Mouse (Mus musculus): ENCODE data around the gene Cd160.

The Cd160 gene

DNA sequence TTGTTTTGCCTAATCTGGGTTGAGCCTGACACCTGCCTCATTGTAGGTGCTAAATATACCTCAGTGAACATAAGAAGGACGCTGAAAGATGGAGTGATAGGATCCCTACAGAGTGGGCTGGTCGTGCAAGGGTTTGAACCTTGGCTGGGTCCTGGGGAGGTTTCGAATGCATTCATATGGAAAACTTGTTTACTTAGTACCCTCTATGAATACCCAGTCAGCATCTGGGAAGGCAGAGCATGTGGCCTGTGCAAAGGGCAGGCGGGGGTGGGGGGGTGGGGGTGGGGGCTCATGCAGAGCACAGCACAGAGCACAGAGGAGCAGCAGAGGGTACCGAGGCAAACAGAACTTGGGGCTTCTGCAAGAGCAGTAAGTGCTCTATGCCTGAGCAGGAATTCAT lies 3.8 kb upstream of the Cd160 start:
- DNase-seq (ENCODE audit: inconsistent age in 2 of 2, low spot score in 1 of 2): no peak

DNA sequence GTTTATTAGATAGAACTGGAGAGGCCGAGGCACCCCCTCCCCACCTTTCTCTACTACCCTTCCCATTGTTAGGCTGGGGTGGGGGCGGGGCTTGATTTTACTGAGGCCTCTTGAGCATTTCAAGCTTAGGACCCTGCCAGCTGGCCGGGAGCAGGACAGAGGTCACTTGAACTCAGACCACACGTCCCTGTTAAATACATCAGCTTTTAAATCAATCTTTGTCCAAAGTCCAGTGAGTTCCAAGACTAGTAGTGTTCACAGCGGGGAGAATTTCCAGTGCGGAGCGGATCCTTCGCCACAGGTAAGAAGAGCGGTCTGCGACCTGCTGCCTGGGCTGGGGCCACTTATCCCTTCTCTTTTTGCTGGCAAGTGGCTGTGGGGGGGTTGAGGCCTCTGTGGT lies 705 bp upstream of the Cd160 start:
- DNase-seq (ENCODE audit: inconsistent age in 2 of 2, low spot score in 1 of 2): no peak

DNA sequence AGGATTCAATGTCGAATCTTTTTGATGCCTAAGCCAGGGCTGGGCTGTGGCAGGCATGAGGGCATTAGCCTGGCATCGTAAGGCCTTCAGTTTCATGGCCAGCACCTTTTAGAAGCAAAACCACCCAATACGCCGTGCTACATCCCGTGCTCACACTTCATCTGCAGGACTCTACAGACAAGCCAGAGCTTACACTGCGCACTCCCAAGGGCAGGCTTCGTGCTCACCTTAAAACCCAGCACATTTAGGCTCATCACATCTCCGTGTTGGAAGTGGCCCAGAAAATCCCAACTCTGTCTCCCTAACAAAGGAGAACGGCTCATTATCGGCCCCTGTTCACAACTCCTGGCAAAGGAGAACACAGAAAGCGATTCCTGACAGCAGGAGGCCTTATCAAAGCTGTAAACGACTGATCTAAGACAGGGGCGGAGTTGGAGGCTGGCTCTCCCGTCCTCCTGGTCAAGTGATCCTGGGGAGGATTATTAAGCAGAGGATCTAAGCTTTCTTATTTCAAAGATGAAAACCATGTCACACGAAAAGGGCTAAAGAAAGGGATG lies 765 bp downstream of the Cd160 start:
- DNase-seq (ENCODE audit: inconsistent age in 2 of 2, low spot score in 1 of 2): no peak

DNA sequence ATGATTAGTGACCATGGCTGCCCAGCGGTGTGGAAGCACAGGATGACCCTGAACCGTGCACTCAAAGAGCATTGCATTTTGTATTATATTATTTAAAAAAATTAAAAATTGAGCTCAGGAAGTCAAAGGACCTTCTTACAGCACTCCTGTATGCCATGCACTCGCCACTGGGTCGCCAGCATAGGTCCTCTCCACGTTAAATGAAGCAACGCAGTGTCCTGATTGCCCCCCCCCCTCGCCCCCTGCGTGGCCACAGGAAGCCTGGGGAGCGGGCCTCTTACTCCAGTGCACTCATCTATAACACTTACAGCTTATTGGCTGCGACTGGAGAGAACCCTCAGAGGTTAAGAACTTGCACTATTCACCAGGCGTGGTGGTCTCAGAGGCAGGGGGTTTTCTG lies 3.9 kb downstream of the Cd160 start:
- DNase-seq (ENCODE audit: inconsistent age in 2 of 2, low spot score in 1 of 2): no peak

DNA sequence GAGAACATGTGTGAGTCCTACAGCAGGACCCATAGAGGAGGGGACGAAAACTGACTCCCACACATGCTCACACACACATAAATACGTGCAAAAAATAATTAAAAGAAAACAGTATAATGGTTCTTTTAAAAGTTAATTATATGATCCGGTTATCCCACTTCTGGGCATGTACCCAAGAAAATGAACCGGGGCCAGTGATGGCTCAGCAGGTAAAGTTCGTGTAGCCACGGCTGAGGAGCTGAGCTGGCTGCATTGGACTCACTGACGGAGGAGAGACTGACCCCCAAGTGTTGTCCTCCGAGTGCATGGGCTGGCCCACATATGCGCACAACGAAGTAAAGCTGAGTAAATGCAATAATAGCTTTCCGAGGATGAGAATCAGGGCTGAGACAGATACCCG lies 4.5 kb downstream of the Cd160 start:
- DNase-seq (ENCODE audit: inconsistent age in 2 of 2, low spot score in 1 of 2): no peak

DNA sequence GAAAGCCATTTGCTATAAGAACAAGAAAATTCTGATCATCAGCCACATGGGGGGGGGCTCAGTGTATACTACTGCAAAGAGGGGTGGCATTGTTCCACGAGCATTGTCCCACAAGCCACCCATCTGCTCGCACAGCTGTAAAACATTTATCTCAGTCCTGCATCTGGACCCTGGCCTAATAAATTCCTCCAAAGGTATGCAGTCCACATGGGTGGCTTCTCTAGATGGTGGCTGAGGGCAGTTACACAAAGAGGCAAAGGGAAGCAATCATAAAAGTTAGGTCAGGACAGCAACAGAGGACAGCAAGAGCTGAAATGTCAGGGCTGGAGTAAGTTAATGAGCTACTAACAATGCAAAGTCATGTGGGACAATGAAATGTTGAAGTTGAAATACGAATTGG lies 5.5 kb downstream of the Cd160 start:
- DNase-seq (ENCODE audit: inconsistent age in 2 of 2, low spot score in 1 of 2): no peak

DNA sequence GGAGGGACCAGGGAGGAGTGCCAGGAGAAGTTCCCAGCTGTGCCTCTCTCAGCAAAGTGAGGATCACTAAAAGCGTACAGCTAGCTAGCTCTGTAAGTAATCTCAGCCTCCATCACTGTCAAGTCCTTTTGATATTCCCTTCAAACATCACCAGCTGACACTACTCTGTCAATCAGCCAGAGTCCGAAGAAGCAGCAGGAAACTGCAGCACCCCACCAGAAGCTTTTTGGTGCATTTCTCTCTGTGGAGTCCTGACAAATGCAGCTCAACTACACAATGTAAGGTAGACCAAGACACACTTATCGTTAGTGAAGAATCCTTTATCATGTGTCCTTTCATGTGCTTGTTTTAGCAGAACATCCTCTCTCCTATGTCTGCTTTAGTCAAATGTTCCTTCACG lies 7.6 kb downstream of the Cd160 start:
- no peak for DNase-seq (ENCODE audit: inconsistent age in 2 of 2, low spot score in 1 of 2)

DNA sequence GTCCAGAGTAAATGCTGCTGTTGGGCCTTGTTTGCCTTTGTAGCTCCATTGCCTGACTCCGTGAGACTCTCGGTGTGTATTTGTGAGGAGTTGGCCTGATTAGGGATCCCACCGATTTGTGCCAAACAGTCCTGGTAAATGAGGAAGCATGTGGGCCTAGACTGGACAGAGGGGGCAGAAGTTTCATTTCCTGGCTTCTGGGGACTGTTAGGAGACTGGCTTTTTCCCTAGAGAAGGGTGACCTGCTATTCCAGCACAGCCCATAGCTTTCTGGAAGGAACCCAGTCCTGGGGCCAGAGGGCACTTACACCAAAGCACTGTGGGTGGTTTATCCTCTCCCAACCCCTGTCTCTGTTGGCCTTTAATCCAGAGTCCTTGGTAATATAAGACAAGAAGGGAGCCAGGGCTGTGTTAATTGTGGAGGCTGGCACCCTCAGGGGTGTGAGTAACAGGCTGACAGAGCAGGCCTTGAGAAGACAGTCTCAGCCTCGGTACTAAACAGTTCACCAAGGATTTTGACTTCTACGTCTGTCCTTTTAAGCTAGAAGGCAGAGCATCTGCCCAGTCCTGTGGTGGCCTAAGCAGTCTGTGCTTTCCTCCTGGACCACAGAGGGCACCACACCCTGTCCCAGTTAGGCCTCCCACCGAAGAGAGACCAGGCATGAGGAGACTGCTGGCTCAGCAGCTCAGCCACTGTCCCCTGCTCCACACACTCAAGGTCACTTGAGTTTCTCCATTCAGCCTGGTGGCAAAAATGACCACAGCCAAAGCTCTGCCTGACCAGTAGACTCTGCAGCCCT lies 8.8 kb downstream of the Cd160 start:
- peak in 1 of 2 experiments; percentile 79 for DNase-seq (ENCODE audit: inconsistent age in 2 of 2, low spot score in 1 of 2)

DNA sequence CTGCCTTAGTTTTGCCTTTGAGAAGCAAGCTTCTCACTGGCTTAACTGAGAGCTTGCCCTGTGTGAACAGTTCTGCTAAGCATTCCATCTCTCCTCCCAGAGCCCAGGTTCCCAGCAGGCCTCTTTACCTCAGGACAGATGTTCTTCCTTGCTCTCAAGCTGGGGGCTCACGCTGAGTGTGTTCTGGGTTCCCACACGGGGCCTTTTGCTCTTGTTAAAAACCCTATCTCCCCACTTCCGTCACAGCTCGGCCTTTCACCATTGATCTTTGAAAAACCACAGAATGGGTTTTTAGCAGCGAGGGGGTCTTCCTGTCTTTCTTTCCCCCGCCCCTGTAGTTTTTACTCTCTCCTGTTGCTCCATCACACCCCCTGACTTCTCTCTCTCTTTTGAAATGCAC lies 14.8 kb downstream of the Cd160 start:
- no peak for DNase-seq (ENCODE audit: inconsistent age in 2 of 2, low spot score in 1 of 2)

DNA sequence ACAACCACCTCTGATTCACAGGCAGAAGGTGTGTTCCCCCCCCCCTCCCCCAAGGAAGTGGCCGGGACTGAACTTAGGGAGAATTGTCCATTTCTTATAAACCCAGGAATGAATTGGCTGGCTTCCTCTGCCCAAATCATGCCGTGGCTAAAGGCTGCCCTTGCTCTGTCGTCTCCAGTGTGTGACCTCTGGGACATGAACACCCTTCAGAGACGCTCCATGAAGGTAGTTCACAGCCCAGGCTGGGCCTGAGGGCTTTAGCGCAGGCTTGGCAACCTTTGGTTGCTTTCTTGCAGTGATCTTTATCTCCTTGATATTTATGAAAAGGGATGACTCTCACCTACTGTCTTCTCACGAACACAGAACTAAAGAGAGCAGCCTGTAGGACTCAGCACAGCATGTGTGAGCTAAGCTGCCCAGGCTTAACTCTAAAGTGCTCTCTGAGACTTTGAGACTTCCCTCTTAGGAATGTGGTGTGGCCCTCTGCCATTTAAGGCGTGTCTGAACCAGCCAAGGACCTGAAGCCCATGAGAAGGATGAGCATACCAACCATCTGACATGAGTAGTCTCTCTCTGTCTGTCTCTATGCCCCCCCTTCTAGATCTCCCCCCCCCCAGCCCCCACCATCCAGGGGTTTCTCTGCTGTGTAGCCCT lies 15.4 kb downstream of the Cd160 start:
- DNase-seq (ENCODE audit: inconsistent age in 2 of 2, low spot score in 1 of 2): no peak

DNA sequence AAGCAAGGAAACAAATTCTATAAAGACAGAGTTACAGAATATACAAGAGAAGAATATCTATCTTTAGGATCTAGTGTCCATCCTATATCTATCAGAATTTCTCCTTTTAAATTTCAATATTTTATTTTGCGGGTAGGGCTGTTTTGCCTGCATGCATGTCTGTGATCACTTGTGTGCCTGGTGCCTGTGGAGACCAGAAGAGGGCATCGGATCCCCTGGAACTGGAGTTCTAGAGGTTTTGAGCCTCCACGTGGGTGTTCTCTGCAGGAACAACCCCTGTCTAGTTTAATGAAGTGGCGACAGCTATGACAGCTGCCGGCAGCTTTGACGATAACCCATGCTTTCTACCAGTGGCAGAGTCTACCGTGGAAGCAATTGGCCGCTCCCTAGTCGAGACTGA lies 16.0 kb downstream of the Cd160 start:
- peak; percentile 45 to 79 for DNase-seq (ENCODE audit: inconsistent age in 2 of 2, low spot score in 1 of 2)

DNA sequence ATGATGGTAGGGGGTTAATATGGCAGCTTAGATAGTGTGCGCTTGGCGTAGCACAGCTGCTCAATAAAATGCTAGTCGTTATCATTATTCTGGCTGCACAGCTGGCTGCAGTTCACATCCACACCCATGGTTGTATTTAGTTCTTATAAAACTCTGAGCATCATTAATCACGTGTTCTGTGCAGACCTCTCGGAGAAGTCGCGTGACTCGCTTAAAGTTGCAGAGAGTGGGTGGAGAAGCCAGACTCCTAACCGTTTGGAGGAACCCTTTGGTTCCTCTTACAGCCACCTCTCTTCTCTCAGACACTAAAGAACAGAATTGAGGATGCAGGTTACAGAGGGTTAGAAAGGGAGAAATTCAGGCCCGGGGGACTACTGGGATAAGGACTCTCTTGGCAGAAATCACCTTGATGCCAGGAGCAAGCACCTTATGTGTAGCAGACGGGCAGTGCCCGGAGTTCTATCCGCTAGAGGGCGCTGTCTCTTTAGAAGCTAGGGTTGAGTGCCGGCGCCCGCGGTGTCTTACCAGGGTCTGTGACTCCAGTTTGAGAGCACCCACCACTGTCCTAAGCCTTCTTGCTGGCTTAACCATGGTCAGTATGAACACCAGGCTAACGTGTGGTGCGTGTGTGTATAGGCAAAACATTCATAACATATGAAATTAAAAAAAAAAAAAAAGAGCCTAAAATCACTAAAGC lies 16.6 kb downstream of the Cd160 start:
- peak; percentile 74 to 93 for DNase-seq (ENCODE audit: inconsistent age in 2 of 2, low spot score in 1 of 2)

DNA sequence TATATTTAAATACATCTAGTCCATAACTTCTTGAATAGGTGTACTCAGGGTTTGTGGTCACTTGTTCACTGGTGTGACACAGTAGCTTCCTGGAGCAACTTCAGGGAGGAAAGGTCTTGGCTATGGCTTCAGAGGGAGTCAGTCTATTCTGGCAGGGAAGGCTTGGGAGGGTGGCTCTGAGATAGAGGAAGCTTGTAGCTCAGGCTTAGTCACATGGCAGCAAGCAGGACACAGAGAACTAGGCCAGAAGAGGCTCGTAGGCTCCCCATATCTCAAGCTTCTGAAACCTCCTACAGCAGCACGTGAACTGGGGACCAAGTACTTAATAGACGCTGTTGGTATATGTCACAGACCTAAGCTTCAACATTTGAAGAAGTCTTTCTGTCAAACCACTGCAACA lies 17.9 kb downstream of the Cd160 start:
- no peak for DNase-seq (ENCODE audit: inconsistent age in 2 of 2, low spot score in 1 of 2)

DNA sequence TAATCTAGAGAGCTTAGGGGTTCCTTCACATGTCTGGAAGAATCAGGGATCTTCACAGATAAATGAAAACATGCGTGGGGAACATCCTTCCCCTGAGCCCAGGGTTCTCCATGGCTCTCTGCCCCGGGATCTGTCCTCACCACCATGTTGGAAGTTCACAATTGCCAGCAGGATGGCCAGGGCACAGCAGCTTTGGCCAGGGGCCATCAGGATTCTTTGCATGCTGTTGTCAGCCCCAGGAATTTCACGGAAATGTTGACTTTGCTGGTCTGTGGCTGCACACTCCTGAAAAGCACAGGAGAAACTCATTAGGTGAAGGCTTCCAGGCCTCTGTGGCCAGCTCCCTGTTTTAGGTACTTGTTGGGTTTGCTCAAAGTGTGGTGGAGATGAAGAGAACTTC lies 20.5 kb downstream of the Cd160 start:
- no peak for DNase-seq (ENCODE audit: inconsistent age in 2 of 2, low spot score in 1 of 2)

DNA sequence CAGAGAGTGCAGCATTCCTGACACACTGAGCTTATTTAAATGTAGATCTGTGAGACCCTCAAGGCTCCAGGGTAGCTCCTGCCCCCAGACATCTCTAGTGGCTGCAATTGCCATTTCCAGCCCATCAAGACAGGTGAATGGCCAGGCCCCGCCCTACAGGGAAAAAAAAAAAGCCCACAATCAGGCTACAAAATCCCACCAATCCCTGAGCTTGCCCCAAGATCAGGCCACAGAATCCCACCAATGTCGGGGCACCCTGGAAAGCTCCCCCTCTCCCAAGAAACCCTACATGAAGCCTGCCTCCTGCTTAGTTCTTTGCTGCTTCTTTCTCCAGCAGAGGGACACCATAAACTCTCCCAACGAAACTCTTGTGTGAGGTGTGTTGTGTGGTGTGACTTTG lies 21.0 kb downstream of the Cd160 start:
- no peak for DNase-seq (ENCODE audit: inconsistent age in 2 of 2, low spot score in 1 of 2)

DNA sequence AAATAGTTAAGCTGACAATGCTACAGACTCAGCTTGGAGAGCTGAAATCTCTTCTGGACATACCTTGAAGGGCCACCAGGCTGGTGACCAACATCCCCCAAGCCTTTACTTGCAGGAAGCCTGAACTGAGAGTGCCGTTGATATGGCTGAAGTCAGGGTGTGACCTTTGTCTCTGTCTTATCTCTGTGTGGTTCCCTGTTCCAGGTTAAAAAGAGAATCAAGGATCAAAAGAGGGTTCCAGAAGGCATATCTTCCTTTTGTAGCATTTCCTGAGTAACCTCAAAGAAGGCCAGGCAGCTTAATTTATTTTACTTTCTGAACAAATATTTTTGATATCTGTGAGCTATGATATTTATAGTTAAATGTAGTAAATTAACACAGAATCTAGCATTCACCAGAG lies 26.9 kb downstream of the Cd160 start:
- DNase-seq (ENCODE audit: inconsistent age in 2 of 2, low spot score in 1 of 2): no peak

DNA sequence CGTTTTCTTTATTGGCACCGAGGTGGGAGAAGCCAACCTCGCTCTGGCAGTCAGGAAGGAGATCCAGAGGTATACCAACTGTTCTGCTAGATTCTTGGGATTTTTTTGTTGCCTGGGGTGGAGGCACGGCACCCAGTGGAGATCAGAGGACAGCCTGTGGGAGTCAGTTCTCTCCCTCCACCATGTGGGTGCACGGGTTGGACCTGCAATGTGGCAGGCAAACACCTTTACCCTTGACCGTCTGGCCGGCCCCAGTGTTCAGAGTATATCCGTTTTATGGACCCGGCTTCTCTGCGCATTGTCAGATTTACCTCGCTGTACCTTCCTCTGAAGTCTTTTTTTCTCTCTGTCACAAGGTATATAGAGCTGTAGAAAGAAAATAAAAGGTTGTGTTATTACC lies 28.9 kb downstream of the Cd160 start:
- DNase-seq (ENCODE audit: inconsistent age in 2 of 2, low spot score in 1 of 2): no peak

DNA sequence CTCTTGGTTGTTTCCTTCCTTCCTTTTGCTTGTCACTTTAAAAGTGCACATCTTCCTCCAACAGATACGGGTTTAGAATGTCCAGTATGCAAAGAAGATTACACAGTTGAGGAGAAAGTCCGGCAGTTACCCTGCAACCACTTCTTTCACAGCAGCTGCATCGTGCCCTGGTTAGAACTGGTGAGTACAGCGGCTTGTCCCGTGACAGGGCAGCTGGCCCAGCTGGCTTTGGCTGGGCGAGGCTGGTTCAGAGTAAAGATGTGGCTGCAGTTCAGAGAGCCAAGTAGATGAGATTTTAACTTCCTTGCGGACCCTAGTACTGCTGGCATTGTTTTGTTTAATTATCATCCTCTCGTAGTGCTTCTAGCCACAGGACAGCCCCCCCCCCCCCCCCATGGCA lies 40.6 kb downstream of the Cd160 start:
- no peak for DNase-seq (ENCODE audit: inconsistent age in 2 of 2, low spot score in 1 of 2)

DNA sequence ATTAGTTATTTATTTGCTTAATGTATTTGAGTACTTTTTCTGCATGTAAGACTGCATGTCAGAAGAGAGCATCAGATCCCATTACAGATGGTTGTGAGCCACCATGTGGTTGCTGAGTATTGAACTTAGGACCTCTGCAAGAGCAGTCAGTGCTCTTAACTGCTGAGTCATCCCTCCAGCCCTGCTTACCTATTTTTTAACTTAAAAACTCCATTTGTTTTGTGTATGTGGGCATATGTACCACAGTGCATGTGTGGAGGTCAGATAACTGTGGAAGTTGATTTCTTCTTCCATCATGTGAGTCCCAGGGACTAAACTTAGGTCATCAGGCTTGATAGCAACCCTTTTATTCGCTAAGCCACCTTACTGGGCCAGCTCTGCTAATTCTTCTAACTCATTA lies 41.4 kb downstream of the Cd160 start:
- no peak for DNase-seq (ENCODE audit: inconsistent age in 2 of 2, low spot score in 1 of 2)

DNA sequence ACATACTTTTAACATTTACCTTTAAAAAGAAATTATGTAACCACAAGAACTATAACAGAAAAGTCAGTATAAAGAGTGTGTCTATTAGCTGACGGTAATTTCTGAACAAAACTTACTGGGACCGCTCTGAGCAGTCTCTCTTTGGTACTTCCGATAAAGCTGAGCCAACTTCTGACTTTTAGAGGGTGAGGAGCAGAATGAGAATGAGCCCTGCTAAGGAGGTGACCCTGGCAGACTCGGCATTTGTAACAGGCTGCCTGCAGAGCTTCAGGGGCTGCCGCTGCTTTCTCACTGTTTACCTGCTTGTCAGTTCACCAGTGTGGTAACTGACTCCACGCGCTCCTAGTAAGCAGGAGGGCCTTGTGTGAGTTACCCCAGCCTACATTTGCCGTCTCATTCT lies 46.9 kb downstream of the Cd160 start:
- DNase-seq (ENCODE audit: inconsistent age in 2 of 2, low spot score in 1 of 2): no peak

DNA sequence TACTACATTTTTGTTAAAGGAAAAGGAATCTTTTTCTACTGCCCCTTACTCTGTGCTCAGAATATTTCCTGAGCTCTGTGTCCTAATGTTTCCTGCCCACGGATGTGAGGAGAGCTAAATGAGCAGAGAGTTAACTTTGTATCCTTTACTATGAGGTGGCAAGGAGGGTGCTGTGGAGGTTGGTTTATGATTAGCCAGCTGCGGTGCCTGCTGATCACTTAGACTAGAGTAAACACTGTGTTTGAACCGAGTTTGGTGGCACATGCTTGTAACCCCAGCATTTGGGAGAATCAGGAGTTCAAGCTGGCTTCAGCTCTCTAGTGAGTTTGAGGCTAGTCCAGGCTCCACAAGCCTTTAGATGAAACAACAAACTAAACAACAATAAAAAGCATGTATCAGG lies 52.0 kb downstream of the Cd160 start:
- no peak for DNase-seq (ENCODE audit: inconsistent age in 2 of 2, low spot score in 1 of 2)

DNA sequence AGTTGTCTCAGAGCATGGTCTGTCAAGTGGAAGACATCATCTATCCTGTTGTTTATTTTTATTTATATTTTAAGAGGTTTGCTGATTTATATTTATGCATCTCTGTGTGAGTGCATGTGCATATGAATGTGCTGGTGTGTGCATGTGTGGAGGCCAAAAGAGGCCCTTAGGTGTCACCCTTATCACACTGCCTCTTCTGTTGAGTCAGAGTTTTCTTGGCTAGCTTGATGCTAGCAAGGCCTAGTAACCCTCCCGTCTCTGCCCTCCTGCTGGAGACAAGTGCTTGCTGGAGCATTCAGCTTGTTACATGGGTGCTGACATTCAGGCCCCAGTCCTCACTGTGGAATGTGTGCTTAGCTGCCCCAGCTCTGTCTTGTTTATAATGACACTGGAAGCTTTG lies 56.2 kb downstream of the Cd160 start:
- DNase-seq (ENCODE audit: inconsistent age in 2 of 2, low spot score in 1 of 2): peak in 1 of 2 experiments; percentile 46
